Mouse (Mus musculus): ENCODE results near the gene Tgif2.

GRCm38 (mm10) chr2:156870519-156870918 lies 30.7 kb downstream of the Tgif2 start:
- TF ChIP-seq EP300 (IDR thresholded peaks at IDR 0.05; ENCODE audit: low read depth) (no peak), CTCF (IDR thresholded peaks at IDR 0.05; ENCODE audit: low read depth) (no peak)

Data from liver, embryonic 14.5 days (tissue).